Mouse (Mus musculus) MEL (cell line): Measurements from ENCODE around the gene Usp44. TPM values are rescaled to one million over a fixed set of nuclear protein-coding genes. Genes with fewer than 3 reads are reported as not detected.
A peak's percentile ranks its signal among the peaks of the same experiment; 100 is the strongest.

ENCODE experiments used
- DNase-seq: peaks from one replicate; pipeline ENCODE4 v3.0.0; 2011; ENCODE audit warnings: low read depth, low spot score
- H3K27ac ChIP-seq: 2 replicates; pipeline ENCODE4 v1.5.1; 2012; ENCODE audit warnings: low read depth, mild to moderate bottlenecking, control low read depth, low read length, moderate library complexity; ENCODE audit not compliant: control insufficient read depth
- H3K27me3 ChIP-seq, 2 experiments: fragments of 150-350 bp in 1 of 2; sonication (generic) in 1 of 2; 2 replicates each; pipeline ENCODE4 v1.6.1; 2012; ENCODE audit warnings: low read length in 2 of 2, mild to moderate bottlenecking in 2 of 2, improper control_type of control experiment in 1 of 2, moderate library complexity in 1 of 2; ENCODE audit not compliant: insufficient read depth in 2 of 2, control insufficient read depth in 1 of 2
- H3K36me3 ChIP-seq, 2 experiments: 2 replicates each; pipeline ENCODE4 v1.6.1; 2012 to 2014; ENCODE audit warnings: low read length in 2 of 2, improper control_type of control experiment in 1 of 2, inconsistent platforms in 1 of 2, mild to moderate bottlenecking in 1 of 2; ENCODE audit not compliant: insufficient read depth in 2 of 2, control insufficient read depth in 1 of 2
- H3K4me1 ChIP-seq, 2 experiments: fragments of 150-350 bp in 1 of 2; sonication (generic) in 1 of 2; 2 replicates each; pipeline ENCODE4 v1.6.1; 2012; ENCODE audit warnings: low read length in 2 of 2, improper control_type of control experiment in 1 of 2, mild to moderate bottlenecking in 1 of 2; ENCODE audit not compliant: insufficient read depth in 2 of 2, control insufficient read depth in 1 of 2
- H3K4me3 ChIP-seq, 2 experiments: fragments of 150-350 bp in 1 of 2; sonication (generic) in 1 of 2; 2 replicates each; pipeline ENCODE4 v1.5.1; 2012; ENCODE audit warnings: low read depth in 2 of 2, low read length in 2 of 2, mild to moderate bottlenecking in 2 of 2, moderate library complexity in 2 of 2, control low read depth in 1 of 2, improper control_type of control experiment in 1 of 2; ENCODE audit not compliant: control insufficient read depth in 1 of 2, insufficient read depth in 1 of 2
- H3K79me2 ChIP-seq: 2 replicates; pipeline ENCODE4 v1.6.1; 2012; ENCODE audit warnings: mild to moderate bottlenecking, low read length, moderate library complexity; ENCODE audit not compliant: control insufficient read depth, poor library complexity, insufficient read depth
- H3K9ac ChIP-seq: 2 replicates; pipeline ENCODE4 v1.6.1; 2012; ENCODE audit warnings: low read depth, mild to moderate bottlenecking, control low read depth, low read length, moderate library complexity; ENCODE audit not compliant: control insufficient read depth, poor library complexity, severe bottlenecking
- H3K9me3 ChIP-seq: fragments of 150-350 bp; sonication (generic); replicated peaks from 2 replicates; pipeline ENCODE4 v1.6.1; 2012; ENCODE audit warnings: mild to moderate bottlenecking, low read length, improper control_type of control experiment, moderate library complexity; ENCODE audit not compliant: insufficient read depth
- CHD1 ChIP-seq: IDR thresholded peaks from 2 replicates; pipeline ENCODE4 v1.6.1; 2012; ENCODE audit warnings: low read depth, mild to moderate bottlenecking, inconsistent platforms, low read length, improper control_type of control experiment
- CHD2 ChIP-seq: IDR thresholded peaks from 2 replicates; pipeline ENCODE4 v1.6.1; 2011; ENCODE audit warnings: low read length, improper control_type of control experiment
- ELF1 ChIP-seq: IDR thresholded peaks from 2 replicates; pipeline ENCODE4 v1.6.1; 2014; ENCODE audit warnings: low read depth, mild to moderate bottlenecking, inconsistent platforms, low read length, improper control_type of control experiment, moderate library complexity
- ETS1 ChIP-seq: IDR thresholded peaks from 2 replicates; pipeline ENCODE4 v1.6.1; 2012; ENCODE audit warnings: low read depth, mild to moderate bottlenecking, inconsistent platforms, low read length, improper control_type of control experiment, moderate library complexity
- GABPA ChIP-seq: IDR thresholded peaks from 2 replicates; pipeline ENCODE4 v1.6.1; 2012; ENCODE audit warnings: low read depth, mild to moderate bottlenecking, inconsistent platforms, low read length, improper control_type of control experiment, moderate library complexity
- JUND ChIP-seq: IDR thresholded peaks from 2 replicates; pipeline ENCODE4 v1.6.1; 2011; ENCODE audit warnings: low read depth, mild to moderate bottlenecking, improper control_type of control experiment, low read length
- KAT2A ChIP-seq: conservative IDR thresholded peaks from 2 replicates; pipeline ENCODE4 v1.6.1; 2012; ENCODE audit warnings: low read depth, low read length, improper control_type of control experiment, inconsistent platforms
- MYC ChIP-seq: IDR thresholded peaks from 2 replicates; pipeline ENCODE4 v1.6.1; 2011; ENCODE audit warnings: low read depth, mild to moderate bottlenecking, low read length, improper control_type of control experiment, moderate library complexity
- NELFE ChIP-seq: IDR thresholded peaks from 2 replicates; pipeline ENCODE4 v1.6.1; 2011; ENCODE audit warnings: low read depth, low read length, improper control_type of control experiment
- POLR2A ChIP-seq, 2 experiments: IDR thresholded peaks; 2 replicates each; pipeline ENCODE4 v1.6.1; 2011 to 2012; ENCODE audit warnings: low read length in 2 of 2, mild to moderate bottlenecking in 2 of 2, control low read depth in 1 of 2, improper control_type of control experiment in 1 of 2, low read depth in 1 of 2, moderate library complexity in 1 of 2; ENCODE audit not compliant: control insufficient read depth in 1 of 2, insufficient read depth in 1 of 2, poor library complexity in 1 of 2
- RAD21 ChIP-seq: IDR thresholded peaks from 2 replicates; pipeline ENCODE4 v1.6.1; 2011; ENCODE audit warnings: mild to moderate bottlenecking, low read depth, low read length, improper control_type of control experiment
- RCOR1 ChIP-seq: IDR thresholded peaks from 2 replicates; pipeline ENCODE4 v1.6.1; 2012; ENCODE audit warnings: low read depth, mild to moderate bottlenecking, inconsistent platforms, low read length, improper control_type of control experiment
- SIN3A ChIP-seq: IDR thresholded peaks from 2 replicates; pipeline ENCODE4 v1.6.1; 2012; ENCODE audit warnings: low read length, improper control_type of control experiment, inconsistent platforms
- TAL1 ChIP-seq: IDR thresholded peaks from 2 replicates; pipeline ENCODE4 v1.6.1; 2012; ENCODE audit warnings: mild to moderate bottlenecking, inconsistent platforms, low read length, moderate library complexity, mixed read lengths
- TBP ChIP-seq: IDR thresholded peaks from 2 replicates; pipeline ENCODE4 v1.8.0; 2011; ENCODE audit warnings: low read depth, low read length, improper control_type of control experiment
- UBTF ChIP-seq: IDR thresholded peaks from 2 replicates; pipeline ENCODE4 v1.6.1; 2012; ENCODE audit warnings: low read depth, mild to moderate bottlenecking, inconsistent platforms, low read length, improper control_type of control experiment, moderate library complexity, borderline replicate concordance; ENCODE audit not compliant: insufficient read depth
- ZNF384 ChIP-seq: IDR thresholded peaks from 2 replicates; pipeline ENCODE4 v1.6.1; 2012; ENCODE audit warnings: low read depth, mild to moderate bottlenecking, inconsistent platforms, low read length, improper control_type of control experiment
- polyA plus RNA-seq, 2 experiments: library from polyadenylated mRNA; stranded (reverse) in 1 of 2; unstranded in 1 of 2; fragments of >175 nt in 1 of 2; fragments of >200 nt in 1 of 2; gene quantifications; 2 replicates each; pipeline versions ENCODE4 v1.2.1 to v1.2.4; 2012; ENCODE audit warnings: low replicate concordance in 2 of 2, low read depth in 1 of 2; ENCODE audit not compliant: insufficient read length in 2 of 2, insufficient read depth in 1 of 2, missing spikeins in 1 of 2
- total RNA-seq: library from RNA; depleted of rRNA; stranded (reverse); fragments of 300-350 nt; gene quantifications from 2 replicates; pipeline ENCODE4 v1.2.3, GENCODE M21; 2012; rRNA removed

Usp44 gene
- total and polyA plus RNA-seq, 3 experiments = 0.12 to 1.4 TPM; not detected in 1

DNA sequence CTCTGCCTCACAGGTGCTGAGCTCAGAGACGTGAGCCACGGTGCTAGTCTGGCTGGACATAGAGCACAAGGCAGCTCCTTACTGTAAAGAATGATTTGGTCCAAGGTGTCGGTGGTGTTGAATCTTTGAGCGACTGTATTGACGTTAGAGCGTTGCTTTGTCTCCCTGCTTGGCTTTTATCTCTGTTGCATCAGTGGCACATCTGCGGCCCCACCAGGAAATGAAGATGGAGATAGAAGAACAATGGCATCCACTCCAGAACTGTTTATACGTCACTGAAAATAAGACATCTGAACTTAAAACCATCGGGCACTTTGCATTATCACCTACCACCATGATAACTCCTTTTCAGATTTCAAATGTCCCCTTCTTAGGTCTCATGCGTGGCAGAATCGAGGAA lies 68.6 kb downstream of the Usp44 start (continued):
- TF ChIP-seq UBTF (no peak), POLR2A (IDR thresholded peaks at IDR 0.05; ENCODE audit: control insufficient read depth in 1 of 2, insufficient read depth in 1 of 2, low read depth in 1 of 2, low read length in 2 of 2, poor library complexity in 1 of 2) (no peak), ELF1 (no peak), GABPA (no peak), JUND (no peak), RAD21 (no peak), ZNF384 (no peak), TBP (no peak), KAT2A (no peak), SIN3A (peak; percentile 60), MYC (no peak), RCOR1 (peak; percentile 70), CHD1 (no peak), NELFE (no peak), TAL1 (peak; percentile 74), CHD2 (no peak), ETS1 (peak; percentile 70; the same call in 1 of the 2 replicates)

DNA sequence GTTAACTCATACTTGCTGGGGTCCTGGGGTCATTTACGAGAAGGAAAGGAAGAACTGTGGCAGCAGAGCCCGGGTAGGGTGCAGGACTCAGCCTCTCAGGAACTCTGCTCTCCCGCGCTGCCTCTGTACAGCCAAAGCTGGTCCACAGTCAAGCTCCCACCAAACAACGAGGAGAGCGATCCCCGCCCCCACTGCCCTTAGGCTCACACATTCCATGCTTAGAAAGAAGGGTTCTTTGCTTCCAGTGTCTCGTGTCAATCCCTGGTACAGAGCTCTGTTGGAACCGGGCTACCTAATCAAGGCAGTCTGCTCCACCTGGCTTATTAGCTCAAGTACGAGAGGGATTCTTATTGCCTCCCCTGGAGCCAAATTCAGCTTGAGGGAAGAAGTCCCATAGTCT lies 76.0 kb downstream of the Usp44 start:
- Histone ChIP-seq H3K4me1 (peaks cover 16 to 20% of the 10 kb centered on the region in 2 experiments), H3K27me3 (no peaks in the 10 kb centered on the region), H3K4me3 (no peak overlapping the region), H3K36me3 (peaks cover 0 to 23% of the 10 kb centered on the region in 2 experiments; a peak in 2 of 4 replicates), H3K9me3 (no peaks in the 10 kb centered on the region), H3K9ac (no peak overlapping the region), H3K79me2 (no peaks in the 10 kb centered on the region; the same call in 1 of the 2 replicates), H3K27ac (no peak overlapping the region)
- TF ChIP-seq RAD21 = no peak
- no peak for DNase-seq

Other genes starting within 250 kb of the Usp44 start
- gene Snrpf, start 241.8 kb upstream of the Usp44 start, total RNA-seq = 150 and 174 TPM in 2 replicates
- gene Snrpf, start 241.8 kb upstream of the Usp44 start, polyA plus RNA-seq = 10 to 100 TPM in 1 of 2 experiments, not detected in 1; 91.5 TPM
- not detected in 2 replicates for gene Ntn4, start 190.9 kb upstream of the Usp44 start, total RNA-seq
- gene Ntn4, start 190.9 kb upstream of the Usp44 start, polyA plus RNA-seq = not detected
- gene Metap2, start 65.5 kb downstream of the Usp44 start, total RNA-seq = 326 and 387 TPM in 2 replicates
- 1,000 to 10,000 TPM in 1 of 2 experiments, 100 to 1,000 TPM in 1; 921 to 2,567 TPM for gene Metap2, start 65.5 kb downstream of the Usp44 start, polyA plus RNA-seq
- gene Vezt, start 204.3 kb downstream of the Usp44 start, total RNA-seq = 9.5 and 12.6 TPM in 2 replicates
- gene Vezt, start 204.3 kb downstream of the Usp44 start, polyA plus RNA-seq = 10 to 100 TPM in 1 of 2 experiments, not detected in 1; 13.5 TPM
- gene Fgd6, start 204.4 kb downstream of the Usp44 start, total RNA-seq = 1.2 and 1.4 TPM in 2 replicates
- gene Fgd6, start 204.4 kb downstream of the Usp44 start, polyA plus RNA-seq = 1 to 10 TPM in 1 of 2 experiments, not detected in 1; 2.8 TPM